Mouse (Mus musculus) midbrain, postnatal 0 days (tissue): ENCODE measurements around the gene Krba1. TPM values are rescaled to one million over a fixed set of nuclear protein-coding genes. Genes with fewer than 3 reads are reported as not detected.

Experiments
- ATAC-seq: fragments of 200-750 bp; cut with Nextera tagmentation; 2 replicates; pipeline ENCODE4 v1.8.0; 2017; ENCODE audit warnings: moderate number of reproducible peaks, mild to moderate bottlenecking, moderate TSS enrichment, moderate library complexity; ENCODE audit not compliant: low FRiP score
- DNase-seq: peaks from one replicate; pipeline ENCODE4 v3.0.0-alpha.2; 2015; ENCODE audit warnings: low spot score
- H3K27ac ChIP-seq: fragments of 300-500 bp; sonication (generic); 2 replicates; pipeline ENCODE4 v1.5.1; 2014; ENCODE audit warnings: low read depth, mild to moderate bottlenecking, low read length, mixed read lengths
- H3K27me3 ChIP-seq: fragments of 300-500 bp; sonication (generic); 2 replicates; pipeline ENCODE4 v1.6.1; 2014; ENCODE audit warnings: low read length, control low read depth, mixed read lengths; ENCODE audit not compliant: insufficient read depth
- H3K36me3 ChIP-seq: fragments of 300-500 bp; sonication (generic); 2 replicates; pipeline ENCODE4 v1.6.1; 2014; ENCODE audit warnings: low read length, control low read depth, mixed read lengths; ENCODE audit not compliant: insufficient read depth
- H3K4me1 ChIP-seq: fragments of 300-500 bp; sonication (generic); 2 replicates; pipeline ENCODE4 v1.6.1; 2014; ENCODE audit warnings: mild to moderate bottlenecking, control low read depth, antibody characterized with exemption, low read length, mixed read lengths; ENCODE audit not compliant: insufficient read depth
- H3K4me2 ChIP-seq: fragments of 300-500 bp; sonication (generic); 2 replicates; pipeline ENCODE4 v1.6.1; 2014; ENCODE audit warnings: low read depth, mild to moderate bottlenecking, low read length, mixed read lengths; ENCODE audit not compliant: poor library complexity, severe bottlenecking
- H3K4me3 ChIP-seq: fragments of 300-500 bp; sonication (generic); 2 replicates; pipeline ENCODE4 v1.5.1; 2014; ENCODE audit warnings: low read depth, mild to moderate bottlenecking, low read length, moderate library complexity
- H3K9ac ChIP-seq: fragments of 300-500 bp; sonication (generic); replicated peaks from 2 replicates; pipeline ENCODE4 v1.6.1; 2014; ENCODE audit warnings: mild to moderate bottlenecking, low read length, moderate library complexity, mixed read lengths; ENCODE audit not compliant: poor library complexity, severe bottlenecking
- H3K9me3 ChIP-seq: fragments of 300-500 bp; sonication (generic); 2 replicates; pipeline ENCODE4 v1.6.1; 2016; ENCODE audit warnings: low read length, control low read depth
- CTCF ChIP-seq: IDR thresholded peaks from 2 replicates; pipeline ENCODE4 v1.5.1; 2016; ENCODE audit warnings: antibody characterized with exemption, mild to moderate bottlenecking
- WGBS: fragments of 180-500 bp; shearing (Covaris S2); extraction: QIAGEN DNeasy Blood & Tissue Kit; methylation state at CpG from one replicate; pipeline ENCODE4 v1.1.7; 2014; 5-methylcytosine and 5-hydroxymethylcytosine counted together
- polyA plus RNA-seq: library from polyadenylated mRNA; unstranded; fragments of >200 nt; fragmentation: Nextera tagmentation; extraction: Ambion mirVana; gene quantifications from 2 replicates; pipeline ENCODE4 v1.2.1, GENCODE M21; 2015
- total RNA-seq: library from RNA; depleted of rRNA; stranded (reverse); fragments of >200 nt; gene quantifications from 2 replicates; pipeline ENCODE4 v1.2.3, GENCODE M21; 2014; rRNA removed

Gene Krba1
- total RNA-seq, result 44.0 and 44.8 TPM in 2 replicates
- 20.8 and 20.9 TPM in 2 replicates for polyA plus RNA-seq

GRCm38 (mm10) chr6:48395105-48396007 is at the start of gene Krba1:
Gene Krba1, plus strand, starts transcription at chr6:48395586.
- Histone ChIP-seq H3K27me3 (no peaks in the 10 kb centered on the region), H3K9ac (peak within 1 kb of the TSS; percentile 86), H3K36me3 (no peaks in the 10 kb centered on the region; the same call in 1 of the 2 replicates), H3K4me3 (peak within 1 kb of the TSS; percentile 74), H3K9me3 (no peaks in the 10 kb centered on the region), H3K27ac (peak within 1 kb of the TSS; percentile 88), H3K4me1 (peaks cover 10% of the 10 kb centered on the region), H3K4me2 (peak within 1 kb of the TSS; percentile 71)
- DNase-seq (peak; percentile 95), ATAC-seq (peak; percentile 98)
- TF ChIP-seq CTCF, result peak; percentile 18; the same call in 1 of the 2 replicates
- WGBS, result 1% methylated on average over 57 of the region's 65 CpGs

- no peaks in the 10 kb centered on the region for H3K27me3 ChIP-seq
- H3K9ac ChIP-seq, result no peak overlapping the region
- no peak overlapping the region for H3K4me3 ChIP-seq
- no peaks in the 10 kb centered on the region for H3K36me3 ChIP-seq
- 66% methylated on average over 3 of the region's 3 CpGs for WGBS
- H3K27ac ChIP-seq, result no peak overlapping the region
- no peak overlapping the region for H3K4me2 ChIP-seq
- no peak for ATAC-seq
- TF ChIP-seq CTCF, result no peak
- H3K9me3 ChIP-seq, result no peaks in the 10 kb centered on the region
- no peaks in the 10 kb centered on the region for H3K4me1 ChIP-seq
- no peak for DNase-seq
Measured at GRCm38 (mm10) chr6:48358897-48359296, 36.5 kb upstream of the Krba1 start.

GRCm38 (mm10) chr6:48366322-48366996 is 28.9 kb upstream of the Krba1 start:
- no peak for TF ChIP-seq CTCF
- H3K9ac ChIP-seq, result no peak overlapping the region
- no peaks in the 10 kb centered on the region for H3K36me3 ChIP-seq
- H3K4me2 ChIP-seq, result no peak overlapping the region
- H3K4me3 ChIP-seq, result no peak overlapping the region
- H3K9me3 ChIP-seq, result no peaks in the 10 kb centered on the region
- H3K27me3 ChIP-seq, result no peaks in the 10 kb centered on the region
- no peaks in the 10 kb centered on the region for H3K4me1 ChIP-seq
- DNase-seq, result peak; percentile 58
- WGBS, result 44% methylated on average over 11 of the region's 11 CpGs
- no peak overlapping the region for H3K27ac ChIP-seq
- ATAC-seq, result no peak

GRCm38 (mm10) chr6:48388221-48388620 is 7.2 kb upstream of the Krba1 start:
- Histone ChIP-seq H3K36me3 (no peaks in the 10 kb centered on the region), H3K9ac (no peak overlapping the region), H3K27me3 (no peaks in the 10 kb centered on the region), H3K4me2 (no peak overlapping the region), H3K4me3 (no peak overlapping the region), H3K4me1 (no peaks in the 10 kb centered on the region), H3K27ac (no peak overlapping the region), H3K9me3 (no peaks in the 10 kb centered on the region)
- WGBS, result 73% methylated on average over 3 of the region's 3 CpGs
- TF ChIP-seq CTCF, result no peak
- ATAC-seq (no peak), DNase-seq (no peak)

- no peaks in the 10 kb centered on the region for H3K9me3 ChIP-seq
- no peak for TF ChIP-seq CTCF
- H3K4me3 ChIP-seq, result no peak overlapping the region
- H3K4me2 ChIP-seq, result no peak overlapping the region
- H3K27me3 ChIP-seq, result no peaks in the 10 kb centered on the region
- H3K36me3 ChIP-seq, result no peaks in the 10 kb centered on the region
- ATAC-seq (no peak), DNase-seq (no peak)
- H3K9ac ChIP-seq, result no peak overlapping the region
- H3K27ac ChIP-seq, result no peak overlapping the region
- H3K4me1 ChIP-seq, result peaks cover 10% of the 10 kb centered on the region
Measured at GRCm38 (mm10) chr6:48393811-48394210, 1.6 kb upstream of the Krba1 start.
